Mouse (Mus musculus) C2C12 (cell line): Measurements from ENCODE around the gene Pla2g5.

Experiments
- CTCF ChIP-seq: IDR thresholded peaks from one replicate; pipeline ENCODE4 v1.5.1; 2011; ENCODE audit not compliant: control insufficient read depth, insufficient read depth, insufficient read length
- FOSL1 ChIP-seq: IDR thresholded peaks from one replicate; pipeline ENCODE4 v1.8.0; 2011; ENCODE audit warnings: mild to moderate bottlenecking, low read length; ENCODE audit not compliant: poor library complexity, insufficient read depth, severe bottlenecking
- MAX ChIP-seq: IDR thresholded peaks from one replicate; pipeline ENCODE4 v1.6.1; 2011; ENCODE audit warnings: mild to moderate bottlenecking, control low read depth
- MYOG ChIP-seq: IDR thresholded peaks from one replicate; pipeline ENCODE4 v1.6.1; 2011; ENCODE audit not compliant: control insufficient read depth, insufficient read length; ENCODE audit errors: extremely low read depth
- USF1 ChIP-seq: IDR thresholded peaks from one replicate; pipeline ENCODE4 v1.6.1; 2011; ENCODE audit warnings: low read depth, mild to moderate bottlenecking, control low read depth, moderate library complexity

DNA sequence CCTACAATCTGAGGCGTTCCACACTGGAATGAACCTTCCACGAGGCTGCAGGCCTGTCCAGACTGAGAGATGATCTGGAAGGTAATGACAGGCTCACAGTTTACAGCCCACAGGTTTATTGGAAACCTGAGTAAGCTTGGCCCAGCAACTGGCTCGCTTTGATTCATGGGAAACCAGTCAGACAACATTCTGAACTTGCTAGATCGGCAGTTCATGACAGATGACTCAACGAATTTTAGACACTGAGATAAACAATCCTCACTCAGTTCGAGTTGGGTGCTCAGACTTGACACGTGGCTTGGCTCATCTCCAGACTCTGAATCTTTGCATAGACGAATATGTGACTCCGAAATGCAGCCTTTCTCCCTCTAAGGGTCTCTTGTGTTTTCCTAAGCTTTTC is 70.7 kb downstream of the Pla2g5 start:
- no peak for TF ChIP-seq USF1
- TF ChIP-seq CTCF = no peak
- no peak for TF ChIP-seq MAX
- TF ChIP-seq MYOG = no peak
- no peak for TF ChIP-seq FOSL1
